Mouse (Mus musculus) neural tube, embryonic 14.5 days (tissue): Measurements from ENCODE around the gene Kpnb1. TPM values are rescaled to one million over a fixed set of nuclear protein-coding genes. Genes with fewer than 3 reads are reported as not detected.

Source experiments
- microRNA-seq: library from miRNA; unstranded; fragments of <30 nt; microRNA quantifications from one replicate; pipeline ENCODE4, GENCODE M21; 2016
- polyA plus RNA-seq: library from polyadenylated mRNA; unstranded; fragments of >200 nt; fragmentation: Nextera tagmentation; extraction: Ambion mirVana; gene quantifications from 2 replicates; pipeline ENCODE4 v1.2.1, GENCODE M21; 2014

Gene Kpnb1
- polyA plus RNA-seq, 1 experiment from 2014 or later: 32.1 TPM

Small RNAs within 50 kb of the gene (microRNA-seq; reads per million reads assigned to microRNA genes)
- gene Mir7235: not detected

Other genes with a start within 250 kb of the Kpnb1 start
- 21.7 and 23.4 TPM in 2 replicates for gene Pnpo, start 243.9 kb downstream of the Kpnb1 start, polyA plus RNA-seq
- 14.7 and 17.8 TPM in 2 replicates for gene Sp2, start 204.9 kb downstream of the Kpnb1 start, polyA plus RNA-seq
- 0.09 TPM in 1 of 2 replicates, not detected in the other for gene Sp6, start 174.5 kb downstream of the Kpnb1 start, polyA plus RNA-seq
- 8.6 and 10.9 TPM in 2 replicates for gene Scrn2, start 157.9 kb downstream of the Kpnb1 start, polyA plus RNA-seq
- gene Lrrc46, start 146.5 kb downstream of the Kpnb1 start, polyA plus RNA-seq: 2.2 and 2.4 TPM in 2 replicates
- 60.8 and 63.5 TPM in 2 replicates for gene Mrpl10, start 146.3 kb downstream of the Kpnb1 start, polyA plus RNA-seq
- 9.1 and 9.6 TPM in 2 replicates for gene Osbpl7, start 137.3 kb downstream of the Kpnb1 start, polyA plus RNA-seq
- 0.14 and 0.21 TPM in 2 replicates for gene Tbx21, start 72.5 kb downstream of the Kpnb1 start, polyA plus RNA-seq
- 8.4 and 9.0 TPM in 2 replicates for gene Tbkbp1, start 36.4 kb downstream of the Kpnb1 start, polyA plus RNA-seq
- 137 and 157 TPM in 2 replicates for gene Npepps, start 92.8 kb upstream of the Kpnb1 start, polyA plus RNA-seq
- gene Mrpl45, start 127.8 kb upstream of the Kpnb1 start, polyA plus RNA-seq: 43.9 and 44.0 TPM in 2 replicates
- gene Gpr179, start 164.2 kb upstream of the Kpnb1 start, polyA plus RNA-seq: 0.49 and 0.71 TPM in 2 replicates
- 6.3 and 6.7 TPM in 2 replicates for gene Socs7, start 174.7 kb upstream of the Kpnb1 start, polyA plus RNA-seq
- 9.2 and 9.6 TPM in 2 replicates for gene Arhgap23, start 227.7 kb upstream of the Kpnb1 start, polyA plus RNA-seq